Mouse (Mus musculus) hindbrain, embryonic 16.5 days (tissue): ENCODE measurements at regions not wholly inside any gene's neighbourhood (a gene's known extent, or its start where the extent isn't known, plus 50 kb on each side); places are given as distances from the start of the nearest gene placed in this dataset.
A peak's percentile ranks its signal among the peaks of the same experiment; 100 is the strongest.

Source experiments
- ATAC-seq: fragments of 200-750 bp; cut with Nextera tagmentation; 2 replicates; pipeline ENCODE4 v1.8.0; 2017; ENCODE audit warnings: moderate TSS enrichment, moderate library complexity
- H3K27ac ChIP-seq: fragments of 300-500 bp; sonication (generic); 2 replicates; pipeline ENCODE4 v1.5.1; 2014; ENCODE audit warnings: low read depth, mild to moderate bottlenecking, control low read depth, low read length, moderate library complexity
- H3K27me3 ChIP-seq: fragments of 300-500 bp; sonication (generic); replicated peaks from 2 replicates; pipeline ENCODE4 v1.6.1; 2014; ENCODE audit warnings: low read length; ENCODE audit not compliant: control insufficient read depth, insufficient read depth
- H3K36me3 ChIP-seq: fragments of 300-500 bp; sonication (generic); 2 replicates; pipeline ENCODE4 v1.6.1; 2014; ENCODE audit warnings: mild to moderate bottlenecking, low read length, moderate library complexity, mixed read lengths; ENCODE audit not compliant: control insufficient read depth, insufficient read depth
- H3K4me1 ChIP-seq: fragments of 300-500 bp; sonication (generic); 2 replicates; pipeline ENCODE4 v1.6.1; 2014; ENCODE audit warnings: low read depth, low read length; ENCODE audit not compliant: control insufficient read depth, insufficient read depth
- H3K4me2 ChIP-seq: fragments of 300-500 bp; sonication (generic); 2 replicates; pipeline ENCODE4 v1.6.1; 2014; ENCODE audit warnings: mild to moderate bottlenecking, low read length, control low read depth, moderate library complexity
- H3K4me3 ChIP-seq: fragments of 300-500 bp; sonication (generic); 2 replicates; pipeline ENCODE4 v1.5.1; 2014; ENCODE audit warnings: mild to moderate bottlenecking, low read length, control low read depth, moderate library complexity
- H3K9ac ChIP-seq: fragments of 300-500 bp; sonication (generic); 2 replicates; pipeline ENCODE4 v1.6.1; 2014; ENCODE audit warnings: low read depth, mild to moderate bottlenecking, control low read depth, low read length, moderate library complexity
- H3K9me3 ChIP-seq: fragments of 300-500 bp; sonication (generic); 2 replicates; pipeline ENCODE4 v1.6.1; 2014; ENCODE audit warnings: mild to moderate bottlenecking, low read length, moderate library complexity; ENCODE audit not compliant: control insufficient read depth
- WGBS: fragments of 180-500 bp; shearing (Covaris S2); extraction: QIAGEN DNeasy Blood & Tissue Kit; methylation state at CpG from one replicate; pipeline ENCODE4 v1.1.7; 2014; 5-methylcytosine and 5-hydroxymethylcytosine counted together

DNA sequence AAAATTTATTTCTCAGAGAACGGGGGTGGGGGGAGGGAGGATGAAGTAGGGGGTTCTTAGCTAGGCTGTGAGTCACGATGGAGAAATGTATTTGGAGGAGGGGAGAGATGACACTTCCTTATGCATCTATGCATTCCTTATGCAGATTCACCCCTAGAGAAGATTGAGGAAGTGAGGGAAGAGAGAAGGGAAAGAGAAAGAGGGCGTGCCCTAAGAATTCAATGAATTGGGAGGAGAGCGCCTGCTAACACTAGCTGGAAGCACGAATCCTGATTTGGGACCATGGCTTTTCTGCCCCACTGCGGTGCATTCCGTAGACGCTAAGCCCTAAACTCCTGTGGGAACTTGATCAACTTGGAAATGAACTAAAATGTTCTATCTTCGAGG, 56.1 kb downstream of the Foxi3 start:
- ATAC-seq = peak; percentile 62
- H3K4me2 ChIP-seq = peak overlapping the region; percentile 96
- H3K4me3 ChIP-seq = peak overlapping the region; percentile 63
- WGBS = 12% methylated on average over 9 of the region's 9 CpGs
- H3K9ac ChIP-seq = no peak overlapping the region; the same call in 1 of the 2 replicates
- H3K27ac ChIP-seq = no peak overlapping the region
- H3K9me3 ChIP-seq = no peaks in the 10 kb centered on the region
- H3K36me3 ChIP-seq = no peaks in the 10 kb centered on the region
- H3K27me3 ChIP-seq = no peaks in the 10 kb centered on the region; the same call in 1 of the 2 replicates
- H3K4me1 ChIP-seq = 0 out of 2 replicates have a peak, but pooled peaks cover 6% of the 10 kb centered on the region

DNA sequence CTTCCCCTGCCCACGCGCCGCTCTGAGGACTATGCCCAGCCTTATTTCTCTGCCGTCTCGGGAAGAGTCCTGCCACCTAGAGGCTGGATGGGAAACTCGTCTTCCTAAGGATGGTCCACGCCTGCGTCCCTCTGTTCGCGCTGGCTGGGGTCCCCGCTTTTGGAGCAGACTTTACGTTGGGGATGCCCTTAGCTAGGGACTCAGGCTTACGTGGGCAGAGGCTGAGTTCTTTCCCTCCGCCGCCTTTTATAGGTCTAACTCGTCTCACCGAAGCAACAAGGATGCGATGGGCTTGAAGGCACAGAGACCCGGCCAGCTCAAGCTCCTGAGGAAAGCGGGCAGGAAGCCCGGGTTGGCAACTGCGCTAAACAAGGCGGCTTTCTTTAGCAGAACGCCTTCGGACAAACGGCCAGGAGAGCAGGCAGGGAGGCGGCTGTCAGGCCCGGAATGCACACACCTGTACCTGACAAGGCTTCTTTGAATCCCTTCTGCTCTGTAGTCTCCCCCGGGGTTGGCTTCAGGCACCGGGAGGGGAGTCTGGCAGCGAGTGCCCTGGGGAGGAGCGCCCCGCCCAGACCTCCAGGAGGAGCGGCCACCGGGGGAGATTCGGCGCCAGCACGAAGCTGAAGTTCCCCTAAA, 56.6 kb downstream of the Foxi3 start:
- 0 out of 2 replicates have a peak, but pooled peaks cover 6% of the 10 kb centered on the region for H3K4me1 ChIP-seq
- H3K4me2 ChIP-seq = peak overlapping the region; percentile 96
- H3K27ac ChIP-seq = peak overlapping the region; percentile 74
- peak overlapping the region; percentile 63 for H3K4me3 ChIP-seq
- ATAC-seq = peak; percentile 99
- under 1% methylated on average over 37 of the region's 38 CpGs for WGBS
- H3K36me3 ChIP-seq = no peaks in the 10 kb centered on the region
- no peaks in the 10 kb centered on the region for H3K9me3 ChIP-seq
- H3K27me3 ChIP-seq = no peaks in the 10 kb centered on the region; the same call in 1 of the 2 replicates
- H3K9ac ChIP-seq = peak overlapping the region; percentile 85

DNA sequence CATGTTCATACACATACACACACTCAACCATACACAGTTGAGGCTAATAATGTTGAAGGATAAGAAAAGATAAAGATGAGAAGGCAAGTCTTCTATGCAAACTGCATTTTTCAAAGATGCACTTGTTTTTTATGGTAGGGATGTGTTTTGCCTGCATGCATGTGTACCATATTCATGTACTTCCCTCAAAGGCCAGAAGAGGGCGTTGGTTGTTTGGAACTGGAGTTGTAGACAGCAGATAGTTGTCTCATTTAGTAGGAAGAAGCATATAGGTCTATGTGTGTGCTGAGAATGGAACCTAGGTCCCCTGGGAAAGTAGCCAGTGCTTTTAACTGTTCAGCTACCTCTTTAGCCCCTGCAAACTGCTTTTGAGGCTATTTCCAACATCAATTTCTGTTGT, 60.1 kb downstream of the Foxi3 start:
- Histone ChIP-seq H3K4me2 (no peak overlapping the region), H3K36me3 (no peaks in the 10 kb centered on the region), H3K27me3 (no peaks in the 10 kb centered on the region; the same call in 1 of the 2 replicates), H3K4me1 (0 out of 2 replicates have a peak, but pooled peaks cover 6% of the 10 kb centered on the region), H3K9me3 (no peaks in the 10 kb centered on the region), H3K27ac (no peak overlapping the region), H3K4me3 (no peak overlapping the region), H3K9ac (no peak overlapping the region)
- 16% methylated on average over 1 of the region's 1 CpGs for WGBS
- ATAC-seq = no peak

GRCm38 (mm10) chr6:71021353-71021752, 65.0 kb downstream of the Foxi3 start:
- no peak overlapping the region for H3K9ac ChIP-seq
- H3K4me2 ChIP-seq = no peak overlapping the region
- no peak overlapping the region for H3K27ac ChIP-seq
- no peak for ATAC-seq
- WGBS = 29% methylated on average over 9 of the region's 9 CpGs
- H3K36me3 ChIP-seq = no peaks in the 10 kb centered on the region
- no peak overlapping the region for H3K4me3 ChIP-seq
- H3K4me1 ChIP-seq = no peaks in the 10 kb centered on the region
- H3K9me3 ChIP-seq = no peaks in the 10 kb centered on the region
- no peaks in the 10 kb centered on the region for H3K27me3 ChIP-seq

GRCm38 (mm10) chr6:71025472-71025871, 69.1 kb downstream of the Foxi3 start:
- Histone ChIP-seq H3K27ac (no peak overlapping the region), H3K27me3 (no peaks in the 10 kb centered on the region), H3K36me3 (no peaks in the 10 kb centered on the region), H3K4me3 (no peak overlapping the region), H3K9ac (no peak overlapping the region), H3K4me1 (no peaks in the 10 kb centered on the region), H3K9me3 (no peaks in the 10 kb centered on the region), H3K4me2 (no peak overlapping the region)
- no peak for ATAC-seq
- WGBS = 83% methylated on average over 4 of the region's 4 CpGs

- Histone ChIP-seq H3K4me3 (no peak overlapping the region), H3K27me3 (no peaks in the 10 kb centered on the region), H3K4me2 (no peak overlapping the region), H3K27ac (no peak overlapping the region), H3K36me3 (no peaks in the 10 kb centered on the region), H3K9me3 (no peaks in the 10 kb centered on the region), H3K4me1 (no peaks in the 10 kb centered on the region), H3K9ac (no peak overlapping the region)
- WGBS = 86% methylated on average over 6 of the region's 6 CpGs
- ATAC-seq = no peak
Observed at GRCm38 (mm10) chr6:71029663-71030062, 73.3 kb downstream of the Foxi3 start.

- H3K27ac ChIP-seq = no peak overlapping the region
- H3K9me3 ChIP-seq = no peaks in the 10 kb centered on the region
- no peaks in the 10 kb centered on the region for H3K36me3 ChIP-seq
- no peak overlapping the region for H3K4me3 ChIP-seq
- 75% methylated on average over 5 of the region's 5 CpGs for WGBS
- H3K4me2 ChIP-seq = no peak overlapping the region
- H3K27me3 ChIP-seq = no peaks in the 10 kb centered on the region
- no peak overlapping the region for H3K9ac ChIP-seq
- ATAC-seq = no peak
- H3K4me1 ChIP-seq = no peaks in the 10 kb centered on the region
Observed at GRCm38 (mm10) chr6:71030541-71030940, 74.2 kb downstream of the Foxi3 start.

GRCm38 (mm10) chr6:71044241-71044640, 87.9 kb downstream of the Foxi3 start:
- no peak overlapping the region for H3K4me3 ChIP-seq
- no peak overlapping the region for H3K27ac ChIP-seq
- no peak overlapping the region for H3K9ac ChIP-seq
- no peaks in the 10 kb centered on the region for H3K27me3 ChIP-seq
- no peak for ATAC-seq
- no peaks in the 10 kb centered on the region for H3K36me3 ChIP-seq
- no peak overlapping the region for H3K4me2 ChIP-seq
- peaks cover 8% of the 10 kb centered on the region for H3K4me1 ChIP-seq
- 89% methylated on average over 3 of the region's 3 CpGs for WGBS
- H3K9me3 ChIP-seq = no peaks in the 10 kb centered on the region

DNA sequence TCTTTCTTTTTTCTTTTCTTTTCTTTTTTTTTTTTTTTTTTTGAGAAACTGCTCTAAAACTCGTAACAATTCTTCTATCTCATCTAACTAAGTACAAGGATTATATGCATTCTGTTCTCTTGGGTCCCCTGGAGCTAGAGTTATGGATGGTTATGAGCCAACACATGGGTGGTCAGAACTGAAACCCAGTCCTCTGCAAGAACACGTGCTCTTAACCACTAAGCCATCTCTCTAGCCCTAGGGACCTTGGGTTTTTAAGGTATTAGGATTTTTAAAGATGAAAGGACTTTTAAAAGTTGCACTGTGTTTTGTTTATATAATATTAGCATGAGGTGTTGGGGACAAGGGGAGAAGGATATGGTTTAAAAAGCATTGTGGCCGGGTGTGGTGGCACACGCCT, 88.9 kb downstream of the Foxi3 start:
- Histone ChIP-seq H3K4me1 (peaks cover 8% of the 10 kb centered on the region), H3K9ac (no peak overlapping the region), H3K4me3 (no peak overlapping the region), H3K36me3 (no peaks in the 10 kb centered on the region), H3K27ac (no peak overlapping the region), H3K27me3 (no peaks in the 10 kb centered on the region), H3K4me2 (no peak overlapping the region), H3K9me3 (no peaks in the 10 kb centered on the region)
- 92% methylated on average over 4 of the region's 4 CpGs for WGBS
- ATAC-seq = no peak
